In genomic region chr7:141041661-141042060, GRCm38 (mm10) we compare ENCODE assay signal across 9 mouse cellular contexts. TPM values are rescaled to one million over a fixed set of nuclear protein-coding genes. Genes with fewer than 3 reads are reported as not detected.
A peak's percentile ranks its signal among the peaks of the same experiment; 100 is the strongest.
DNase-seq lines count a peak whose midpoint lies in the region; ATAC-seq and TF ChIP-seq lines count a peak whose summit lies in the region.
"Had no signal": no experiment of that assay in that cellular context is flagged by ENCODE, and none has a peak within 500 bp of the region (broad histone marks: within the 10 kb centered on the region; RNA-seq: fewer than 3 reads in every experiment).

No protein-coding gene starts in this region.

- no peak overlapping the region for H3K4me2 ChIP-seq in hindbrain, embryonic 14.5 days (replicated peaks)
- 0 out of 2 replicates have a peak overlapping the region, but pooled peaks have one; percentile 2 for H3K4me2 ChIP-seq in limb, embryonic 14.5 days (replicated peaks; ENCODE audit: low read depth, low read length, severe bottlenecking)
- no peak overlapping the region for H3K4me2 ChIP-seq in midbrain, embryonic 15.5 days

- no peaks in the 10 kb centered on the region for H3K27me3 ChIP-seq in hindbrain, embryonic 14.5 days (ENCODE audit: control insufficient read depth, insufficient read depth, low read length)
- no peaks in the 10 kb centered on the region for H3K27me3 ChIP-seq in limb, embryonic 14.5 days (ENCODE audit: control insufficient read depth, insufficient read depth, low read length)
- no peaks in the 10 kb centered on the region for H3K27me3 ChIP-seq in midbrain, embryonic 15.5 days (replicated peaks)
- no peaks in the 10 kb centered on the region for H3K27me3 ChIP-seq in thymus, adult 2 months (ENCODE audit: control insufficient read depth, insufficient read depth, low read length)

- 28% methylated on average over 5 of the region's 5 CpGs for WGBS in hindbrain, embryonic 14.5 days
- WGBS in limb, embryonic 14.5 days: 15% methylated on average over 5 of the region's 5 CpGs
- WGBS in midbrain, embryonic 15.5 days: 28% methylated on average over 5 of the region's 5 CpGs
- WGBS in thymus, adult 2 months: 20% methylated on average over 5 of the region's 5 CpGs

- H3K4me3 ChIP-seq in brown adipose tissue, adult 24 weeks (ENCODE audit: insufficient read depth, low read depth, low read length): no peak overlapping the region
- H3K4me3 ChIP-seq in hindbrain, embryonic 14.5 days (replicated peaks; ENCODE audit: low read length): no peak overlapping the region
- no peak overlapping the region for H3K4me3 ChIP-seq in limb, embryonic 14.5 days (replicated peaks; ENCODE audit: low read length)
- H3K4me3 ChIP-seq in midbrain, embryonic 15.5 days: no peak overlapping the region
- no peak overlapping the region for H3K4me3 ChIP-seq in thymus, adult 2 months (ENCODE audit: control insufficient read depth, insufficient read depth, low read length)

- peaks cover 2% of the 10 kb centered on the region; the same call in 1 of the 2 replicates for H3K4me1 ChIP-seq in brown adipose tissue, adult 24 weeks (ENCODE audit: control insufficient read depth, insufficient read depth, insufficient read length, low read length)
- H3K4me1 ChIP-seq in hindbrain, embryonic 14.5 days (replicated peaks; ENCODE audit: control insufficient read depth, insufficient read depth, low read length): no peaks in the 10 kb centered on the region
- H3K4me1 ChIP-seq in limb, embryonic 14.5 days (ENCODE audit: control insufficient read depth, insufficient read depth, low read length): peaks cover 17% of the 10 kb centered on the region
- H3K4me1 ChIP-seq in midbrain, embryonic 15.5 days: no peaks in the 10 kb centered on the region
- peaks cover 21% of the 10 kb centered on the region for H3K4me1 ChIP-seq in thymus, adult 2 months (replicated peaks; ENCODE audit: control insufficient read depth, insufficient read depth, low read length)

- no peak overlapping the region for H3K9ac ChIP-seq in hindbrain, embryonic 14.5 days
- H3K9ac ChIP-seq in limb, embryonic 14.5 days (ENCODE audit: low read depth, low read length, severe bottlenecking): no peak overlapping the region
- no peak overlapping the region for H3K9ac ChIP-seq in midbrain, embryonic 15.5 days

- peak; percentile 30 to 48 for DNase-seq in adrenal gland, adult 18-20 months (ENCODE audit: low spot score in 2 of 2)
- peak; percentile 80 for DNase-seq in gastrocnemius, postnatal 10 days
- peak; percentile 74 for DNase-seq in hindbrain, embryonic 14.5 days (ENCODE audit: low spot score)
- peak; percentile 88 for DNase-seq in limb, embryonic 14.5 days (ENCODE audit: low spot score)
- DNase-seq in thymus, postnatal 0 days (ENCODE audit: low spot score): no peak
- no peak for DNase-seq in thymus, adult 2 months

- ATAC-seq in hindbrain, embryonic 14.5 days (ENCODE audit: low FRiP score): peak; percentile 71; the same call in 1 of the 2 replicates
- ATAC-seq in limb, embryonic 14.5 days (ENCODE audit: low FRiP score, low read depth): peak; percentile 73
- ATAC-seq in midbrain, embryonic 15.5 days (replicated peaks): peak; percentile 48; the same call in 1 of the 2 replicates

- H3K27ac ChIP-seq in brown adipose tissue, adult 24 weeks (replicated peaks; ENCODE audit: low read depth, low read length): peak overlapping the region; percentile 54
- H3K27ac ChIP-seq in hindbrain, embryonic 14.5 days: peak overlapping the region; percentile 26; the same call in 1 of the 2 replicates
- peak overlapping the region; percentile 88 for H3K27ac ChIP-seq in limb, embryonic 14.5 days (replicated peaks; ENCODE audit: low read depth, low read length)
- H3K27ac ChIP-seq in midbrain, embryonic 15.5 days: 0 out of 2 replicates have a peak overlapping the region, but pooled peaks have one; percentile 8
- no peak overlapping the region for H3K27ac ChIP-seq in thymus, adult 2 months (ENCODE audit: control insufficient read depth, insufficient read depth, low read length)

- H3K36me3 ChIP-seq in hindbrain, embryonic 14.5 days (replicated peaks; ENCODE audit: control insufficient read depth, insufficient read depth): no peaks in the 10 kb centered on the region
- no peaks in the 10 kb centered on the region for H3K36me3 ChIP-seq in limb, embryonic 14.5 days (ENCODE audit: control insufficient read depth, insufficient read depth, low read length)
- H3K36me3 ChIP-seq in midbrain, embryonic 15.5 days (replicated peaks): no peaks in the 10 kb centered on the region
- no peaks in the 10 kb centered on the region for H3K36me3 ChIP-seq in thymus, adult 2 months (ENCODE audit: control insufficient read depth, insufficient read depth, low read length)

- no peak for TF ChIP-seq POLR2A in limb, embryonic 14.5 days (IDR thresholded peaks at IDR 0.05; ENCODE audit: borderline replicate concordance, extremely low read depth, insufficient read depth, insufficient read length)
- no peak for TF ChIP-seq POLR2A in thymus, adult 2 months (IDR thresholded peaks at IDR 0.05; ENCODE audit: control insufficient read depth, extremely low read depth, insufficient read depth, low read length, poor library complexity)

- no peak for TF ChIP-seq CTCF in thymus, adult 2 months (IDR thresholded peaks at IDR 0.05; ENCODE audit: borderline replicate concordance, control insufficient read depth, extremely low read depth, insufficient read depth, low read length, poor library complexity)

- no peaks in the 10 kb centered on the region for H3K9me3 ChIP-seq in hindbrain, embryonic 14.5 days (ENCODE audit: control insufficient read depth, low read length)
- H3K9me3 ChIP-seq in limb, embryonic 14.5 days (ENCODE audit: control insufficient read depth, low read length): no peaks in the 10 kb centered on the region
- no peaks in the 10 kb centered on the region for H3K9me3 ChIP-seq in midbrain, embryonic 15.5 days

RNA-seq across cellular contexts. Expression of gene Gm17387, which starts 12.7 kb away (rescaled TPM):
- not detected for total RNA-seq in adrenal gland, adult 18-20 months (2021)
- polyA plus RNA-seq in brown adipose tissue, adult 24 weeks (2012; ENCODE audit: insufficient read depth, insufficient read length, missing spikeins): not detected in 2 replicates
- total RNA-seq in gastrocnemius, postnatal 10 days (2021): not detected
- not detected in 2 replicates for polyA plus RNA-seq in hindbrain, embryonic 14.5 days (2014; fragmentation: Nextera tagmentation; extraction: Ambion mirVana)
- not detected in 2 replicates for polyA plus RNA-seq in limb, embryonic 14.5 days (2012; rRNA removed)
- not detected in 2 replicates for polyA plus RNA-seq in limb, embryonic 14.5 days (2014; fragmentation: Nextera tagmentation; extraction: Ambion mirVana)
- not detected in 2 replicates for polyA plus RNA-seq in midbrain, embryonic 15.5 days (2015; fragmentation: Nextera tagmentation; extraction: Ambion mirVana)
- polyA plus RNA-seq in thymus, postnatal 0 days (2015; fragmentation: Nextera tagmentation; extraction: Ambion mirVana): not detected in 2 replicates
- not detected in 2 replicates for polyA plus RNA-seq in thymus, adult 2 months (2012; rRNA removed)
- polyA plus RNA-seq: cortical plate, adult 2 months had no signal

RNA-seq across cellular contexts. Expression of gene B4galnt4, which starts 19.2 kb away (rescaled TPM):
- 1 to 10 TPM; 1.3 to 2.7 TPM for total RNA-seq in adrenal gland, adult 18-20 months (2021)
- not detected in 2 replicates for polyA plus RNA-seq in brown adipose tissue, adult 24 weeks (2012; ENCODE audit: insufficient read depth, insufficient read length, missing spikeins)
- total RNA-seq in gastrocnemius, postnatal 10 days (2021): under 1 TPM; 0.11 to 0.38 TPM
- polyA plus RNA-seq in hindbrain, embryonic 14.5 days (2014; fragmentation: Nextera tagmentation; extraction: Ambion mirVana): 38.4 and 41.5 TPM in 2 replicates
- polyA plus RNA-seq in limb, embryonic 14.5 days (2012; rRNA removed): 46.5 and 53.7 TPM in 2 replicates
- 12.3 and 17.1 TPM in 2 replicates for polyA plus RNA-seq in limb, embryonic 14.5 days (2014; fragmentation: Nextera tagmentation; extraction: Ambion mirVana)
- polyA plus RNA-seq in midbrain, embryonic 15.5 days (2015; fragmentation: Nextera tagmentation; extraction: Ambion mirVana): 59.2 and 64.1 TPM in 2 replicates
- polyA plus RNA-seq in thymus, postnatal 0 days (2015; fragmentation: Nextera tagmentation; extraction: Ambion mirVana): 2.0 and 2.5 TPM in 2 replicates
- polyA plus RNA-seq in thymus, adult 2 months (2012; rRNA removed): 1.4 and 1.6 TPM in 2 replicates

RNA-seq across cellular contexts. Expression of gene Ifitm6, which starts 23.9 kb away (rescaled TPM):
- under 1 TPM; 0.64 to 0.66 TPM for total RNA-seq in adrenal gland, adult 18-20 months (2021)
- 2.1 TPM in 1 of 2 replicates, not detected in the other for polyA plus RNA-seq in brown adipose tissue, adult 24 weeks (2012; ENCODE audit: insufficient read depth, insufficient read length, missing spikeins)
- total RNA-seq in gastrocnemius, postnatal 10 days (2021): under 1 TPM; 0.49 to 0.84 TPM
- 0.95 and 1.1 TPM in 2 replicates for polyA plus RNA-seq in hindbrain, embryonic 14.5 days (2014; fragmentation: Nextera tagmentation; extraction: Ambion mirVana)
- polyA plus RNA-seq in limb, embryonic 14.5 days (2012; rRNA removed): 1.3 and 1.8 TPM in 2 replicates
- polyA plus RNA-seq in limb, embryonic 14.5 days (2014; fragmentation: Nextera tagmentation; extraction: Ambion mirVana): 1.2 and 1.7 TPM in 2 replicates
- polyA plus RNA-seq in midbrain, embryonic 15.5 days (2015; fragmentation: Nextera tagmentation; extraction: Ambion mirVana): 0.99 and 1.4 TPM in 2 replicates
- 0.73 and 0.95 TPM in 2 replicates for polyA plus RNA-seq in thymus, postnatal 0 days (2015; fragmentation: Nextera tagmentation; extraction: Ambion mirVana)
- 4.7 and 5.9 TPM in 2 replicates for polyA plus RNA-seq in thymus, adult 2 months (2012; rRNA removed)

RNA-seq across cellular contexts. Expression of gene Ifitm3, which starts 31.1 kb away (rescaled TPM):
- 100 to 1,000 TPM in 1 of 2 experiments, 10 to 100 TPM in 1; 94.2 to 155 TPM for total RNA-seq in adrenal gland, adult 18-20 months (2021)
- polyA plus RNA-seq in brown adipose tissue, adult 24 weeks (2012; ENCODE audit: insufficient read depth, insufficient read length, missing spikeins): 117 and 134 TPM in 2 replicates
- 10 to 100 TPM; 54.7 to 70.0 TPM for total RNA-seq in gastrocnemius, postnatal 10 days (2021)
- 28.3 and 45.1 TPM in 2 replicates for polyA plus RNA-seq in hindbrain, embryonic 14.5 days (2014; fragmentation: Nextera tagmentation; extraction: Ambion mirVana)
- polyA plus RNA-seq in limb, embryonic 14.5 days (2012; rRNA removed): 85.6 and 91.3 TPM in 2 replicates
- polyA plus RNA-seq in limb, embryonic 14.5 days (2014; fragmentation: Nextera tagmentation; extraction: Ambion mirVana): 184 and 201 TPM in 2 replicates
- 40.9 and 59.9 TPM in 2 replicates for polyA plus RNA-seq in midbrain, embryonic 15.5 days (2015; fragmentation: Nextera tagmentation; extraction: Ambion mirVana)
- 987 and 1,033 TPM in 2 replicates for polyA plus RNA-seq in thymus, postnatal 0 days (2015; fragmentation: Nextera tagmentation; extraction: Ambion mirVana)
- 309 and 397 TPM in 2 replicates for polyA plus RNA-seq in thymus, adult 2 months (2012; rRNA removed)

RNA-seq across cellular contexts. Expression of gene Pkp3, which starts 36.4 kb away (rescaled TPM):
- total RNA-seq in adrenal gland, adult 18-20 months (2021): 1 to 10 TPM; 1.8 to 3.3 TPM
- 1.6 TPM in 1 of 2 replicates, not detected in the other for polyA plus RNA-seq in brown adipose tissue, adult 24 weeks (2012; ENCODE audit: insufficient read depth, insufficient read length, missing spikeins)
- not detected for total RNA-seq in gastrocnemius, postnatal 10 days (2021)
- not detected in 2 replicates for polyA plus RNA-seq in hindbrain, embryonic 14.5 days (2014; fragmentation: Nextera tagmentation; extraction: Ambion mirVana)
- 37.6 and 38.8 TPM in 2 replicates for polyA plus RNA-seq in limb, embryonic 14.5 days (2012; rRNA removed)
- 62.4 and 65.9 TPM in 2 replicates for polyA plus RNA-seq in limb, embryonic 14.5 days (2014; fragmentation: Nextera tagmentation; extraction: Ambion mirVana)
- polyA plus RNA-seq in midbrain, embryonic 15.5 days (2015; fragmentation: Nextera tagmentation; extraction: Ambion mirVana): 0.84 TPM in 1 of 2 replicates, not detected in the other
- polyA plus RNA-seq in thymus, postnatal 0 days (2015; fragmentation: Nextera tagmentation; extraction: Ambion mirVana): 45.1 and 47.8 TPM in 2 replicates
- 46.8 and 49.9 TPM in 2 replicates for polyA plus RNA-seq in thymus, adult 2 months (2012; rRNA removed)

Comparison
In these comparisons a context has a peak if more than half of its experiments do, and no peak if none do; other contexts are left out.
1. DNase-seq: peak in adrenal gland, adult 18-20 months (2 of 2), gastrocnemius, postnatal 10 days (single experiment), hindbrain, embryonic 14.5 days (single experiment) and limb, embryonic 14.5 days (single experiment); none in thymus, postnatal 0 days (single experiment) and thymus, adult 2 months (single experiment).
2. Peak in every context shown above with its lines, with median percentiles within 50 percentile points of each other: ATAC-seq.